Mouse (Mus musculus): ENCODE measurements at regions not wholly inside any gene's neighbourhood (a gene's known extent, or its start where the extent isn't known, plus 50 kb on each side); places are given as distances from the start of the nearest gene placed in this dataset.

DNA sequence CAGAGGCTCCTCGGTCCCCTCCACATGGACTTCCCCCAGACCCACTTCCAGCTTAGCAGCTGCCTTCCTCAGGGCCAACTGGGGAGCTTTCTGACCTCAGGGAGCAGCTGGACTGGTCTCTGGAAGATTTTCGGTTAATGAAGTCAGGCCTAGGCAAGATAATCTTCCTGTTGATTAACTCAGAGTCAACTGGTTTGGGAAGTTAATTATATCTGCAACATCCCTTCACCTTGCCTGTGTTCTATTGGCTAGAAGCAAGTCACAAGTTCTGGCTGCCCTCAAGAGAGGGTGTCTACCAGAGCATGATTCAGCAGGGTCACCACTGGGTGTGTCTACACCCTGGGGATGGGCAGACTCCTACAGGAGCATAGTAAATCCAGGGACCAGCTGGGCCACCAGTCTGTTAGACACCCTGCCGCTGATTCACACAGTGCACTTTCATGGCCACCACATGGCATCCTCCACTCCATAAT lies 53.9 kb upstream of the Maml3 start:
- 73% methylated on average over 3 of the region's 3 CpGs for WGBS
- no peak overlapping the region for H3K4me3 ChIP-seq (ENCODE audit: control insufficient read depth in 1 of 2, insufficient read depth in 1 of 2, low read depth in 1 of 2, low read length in 2 of 2)
- no peaks in the 10 kb centered on the region for H3K36me3 ChIP-seq (ENCODE audit: control insufficient read depth, insufficient read depth, low read length)
- no peak overlapping the region for H3K9ac ChIP-seq (ENCODE audit: low read length)
- H3K27ac ChIP-seq (replicated peaks in 1 of 2; ENCODE audit: control insufficient read depth in 1 of 2, insufficient read depth in 1 of 2, low read depth in 2 of 2, low read length in 2 of 2): no peak overlapping the region
- ATAC-seq (ENCODE audit: insufficient number of reproducible peaks, insufficient read depth, low FRiP score, low read depth): no peak
- H3K9me3 ChIP-seq (ENCODE audit: control insufficient read depth, low read length): peaks cover 7% of the 10 kb centered on the region
- H3K4me1 ChIP-seq (ENCODE audit: control insufficient read depth in 2 of 2, insufficient read depth in 2 of 2, low read length in 2 of 2): peaks cover 5 to 6% of the 10 kb centered on the region in 2 experiments; a peak in 3 of 4 replicates
- H3K4me2 ChIP-seq (ENCODE audit: low read length): no peak overlapping the region
- no peaks in the 10 kb centered on the region for H3K27me3 ChIP-seq (ENCODE audit: control insufficient read depth, insufficient read depth, low read length)

DNA sequence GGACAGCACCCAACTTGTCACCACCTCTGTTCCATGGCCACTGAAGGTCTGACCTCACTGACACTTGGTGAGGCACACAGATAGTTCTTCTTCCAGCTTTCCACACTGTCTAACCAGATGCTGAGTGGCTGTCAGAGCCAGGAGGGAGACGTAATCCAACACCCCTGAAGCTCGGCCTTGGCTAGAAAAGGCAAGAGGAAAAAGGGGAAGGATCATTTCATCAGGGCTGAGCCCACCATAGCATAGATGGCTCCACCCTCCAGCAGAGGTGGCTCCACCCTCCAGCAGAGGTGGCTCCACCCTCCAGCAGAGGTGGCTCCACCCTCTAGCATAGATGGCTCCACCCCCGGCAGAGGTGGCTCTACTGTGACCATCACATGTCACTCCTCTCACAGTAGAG lies 56.8 kb upstream of the Maml3 start:
- Histone ChIP-seq H3K36me3 (ENCODE audit: control insufficient read depth, insufficient read depth, low read length) (no peaks in the 10 kb centered on the region), H3K9me3 (ENCODE audit: control insufficient read depth, low read length) (no peaks in the 10 kb centered on the region), H3K4me3 (ENCODE audit: control insufficient read depth in 1 of 2, insufficient read depth in 1 of 2, low read depth in 1 of 2, low read length in 2 of 2) (no peak overlapping the region), H3K4me2 (ENCODE audit: low read length) (no peak overlapping the region), H3K27me3 (ENCODE audit: control insufficient read depth, insufficient read depth, low read length) (no peaks in the 10 kb centered on the region), H3K9ac (ENCODE audit: low read length) (no peak overlapping the region), H3K4me1 (ENCODE audit: control insufficient read depth in 2 of 2, insufficient read depth in 2 of 2, low read length in 2 of 2) (peaks cover 5 to 6% of the 10 kb centered on the region in 2 experiments; a peak in 3 of 4 replicates), H3K27ac (replicated peaks in 1 of 2; ENCODE audit: control insufficient read depth in 1 of 2, insufficient read depth in 1 of 2, low read depth in 2 of 2, low read length in 2 of 2) (no peak overlapping the region)
- 31% methylated on average over 3 of the region's 3 CpGs for WGBS
- no peak for ATAC-seq (ENCODE audit: insufficient number of reproducible peaks, insufficient read depth, low FRiP score, low read depth)

DNA sequence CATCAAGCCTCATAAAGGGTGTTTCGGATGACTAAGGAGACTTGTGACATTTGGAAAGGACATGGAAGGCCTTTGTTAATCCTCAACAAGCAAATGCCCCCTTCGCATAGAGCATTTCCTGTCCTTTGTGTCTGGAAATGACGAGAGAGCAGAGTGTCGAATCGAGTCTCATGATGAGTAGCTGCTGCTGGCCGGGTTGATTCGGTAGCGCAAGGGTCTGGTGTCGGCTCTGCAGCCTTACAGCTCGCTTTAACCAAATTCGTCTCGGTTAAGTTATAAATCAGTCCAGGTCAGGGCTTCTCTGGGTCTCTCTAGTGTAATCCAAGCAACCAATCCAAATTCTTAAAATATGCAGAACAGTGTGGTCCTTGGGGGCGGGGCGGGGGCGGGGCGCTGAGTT lies 59.1 kb upstream of the Maml3 start:
- Histone ChIP-seq H3K9ac (ENCODE audit: low read length) (no peak overlapping the region), H3K4me3 (ENCODE audit: control insufficient read depth in 1 of 2, insufficient read depth in 1 of 2, low read depth in 1 of 2, low read length in 2 of 2) (no peak overlapping the region), H3K9me3 (ENCODE audit: control insufficient read depth, low read length) (no peaks in the 10 kb centered on the region), H3K4me1 (ENCODE audit: control insufficient read depth in 2 of 2, insufficient read depth in 2 of 2, low read length in 2 of 2) (peaks cover 5 to 6% of the 10 kb centered on the region in 2 experiments; a peak in 3 of 4 replicates), H3K4me2 (ENCODE audit: low read length) (no peak overlapping the region), H3K27ac (replicated peaks in 1 of 2; ENCODE audit: control insufficient read depth in 1 of 2, insufficient read depth in 1 of 2, low read depth in 2 of 2, low read length in 2 of 2) (no peak overlapping the region), H3K36me3 (ENCODE audit: control insufficient read depth, insufficient read depth, low read length) (no peaks in the 10 kb centered on the region), H3K27me3 (ENCODE audit: control insufficient read depth, insufficient read depth, low read length) (no peaks in the 10 kb centered on the region)
- 72% methylated on average over 16 of the region's 16 CpGs for WGBS
- no peak for ATAC-seq (ENCODE audit: insufficient number of reproducible peaks, insufficient read depth, low FRiP score, low read depth)

DNA sequence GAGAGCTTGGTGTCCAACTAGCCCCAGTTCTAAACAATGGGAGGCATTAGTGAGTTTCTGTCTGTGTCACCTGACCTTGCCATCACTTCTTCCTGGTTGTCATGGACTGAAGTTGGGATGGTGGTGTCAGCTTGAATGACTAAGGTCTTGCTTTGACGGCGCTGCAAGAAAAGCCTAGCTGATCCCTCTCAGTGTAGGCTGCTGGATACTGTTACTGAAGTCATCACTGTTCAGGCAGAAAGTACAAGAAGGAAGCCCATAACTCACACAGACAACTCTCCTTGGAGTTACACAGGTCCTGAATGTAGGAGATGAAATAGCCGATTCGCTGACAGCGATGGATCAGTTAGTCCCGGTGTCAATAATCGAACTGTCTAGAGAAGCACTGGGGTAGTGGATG lies 62.5 kb upstream of the Maml3 start:
- WGBS: 89% methylated on average over 7 of the region's 7 CpGs
- H3K27ac ChIP-seq (replicated peaks in 1 of 2; ENCODE audit: control insufficient read depth in 1 of 2, insufficient read depth in 1 of 2, low read depth in 2 of 2, low read length in 2 of 2): no peak overlapping the region
- ATAC-seq (ENCODE audit: insufficient number of reproducible peaks, insufficient read depth, low FRiP score, low read depth): no peak

DNA sequence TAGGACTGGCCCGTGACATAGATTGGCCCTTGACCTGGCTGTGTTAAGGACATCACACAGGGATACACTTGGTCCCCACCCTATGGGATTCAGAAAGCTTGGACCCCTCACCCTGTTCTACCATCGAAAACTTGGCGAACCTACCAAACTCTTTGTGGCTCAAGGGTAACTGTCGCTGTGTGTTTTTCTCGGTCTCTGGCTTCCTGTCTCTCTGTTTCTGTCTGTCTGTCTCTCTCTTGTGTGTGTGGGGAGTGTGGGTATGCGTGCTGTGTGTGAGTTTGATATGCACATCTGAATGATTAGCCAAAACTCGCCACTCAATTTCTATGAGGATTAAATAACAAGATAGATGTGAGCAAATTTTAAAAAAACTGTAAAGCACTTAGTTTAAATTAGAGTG lies 66.0 kb upstream of the Maml3 start:
- ATAC-seq (ENCODE audit: insufficient number of reproducible peaks, insufficient read depth, low FRiP score, low read depth): no peak
- WGBS: 91% methylated on average over 7 of the region's 7 CpGs
- no peak overlapping the region for H3K4me2 ChIP-seq (ENCODE audit: low read length)
- no peaks in the 10 kb centered on the region for H3K27me3 ChIP-seq (ENCODE audit: control insufficient read depth, insufficient read depth, low read length)
- no peak overlapping the region for H3K4me3 ChIP-seq (ENCODE audit: control insufficient read depth in 1 of 2, insufficient read depth in 1 of 2, low read depth in 1 of 2, low read length in 2 of 2)
- H3K9ac ChIP-seq (ENCODE audit: low read length): no peak overlapping the region
- no peaks in the 10 kb centered on the region for H3K9me3 ChIP-seq (ENCODE audit: control insufficient read depth, low read length)
- no peaks in the 10 kb centered on the region for H3K4me1 ChIP-seq (ENCODE audit: control insufficient read depth in 2 of 2, insufficient read depth in 2 of 2, low read length in 2 of 2)
- H3K36me3 ChIP-seq (ENCODE audit: control insufficient read depth, insufficient read depth, low read length): no peaks in the 10 kb centered on the region
- H3K27ac ChIP-seq (replicated peaks in 1 of 2; ENCODE audit: control insufficient read depth in 1 of 2, insufficient read depth in 1 of 2, low read depth in 2 of 2, low read length in 2 of 2): no peak overlapping the region

More for the DNA sequence above, 62.5 kb upstream of the Maml3 start:
- no peak overlapping the region for H3K4me3 ChIP-seq (ENCODE audit: control insufficient read depth in 1 of 2, insufficient read depth in 1 of 2, low read depth in 1 of 2, low read length in 2 of 2)
- H3K4me1 ChIP-seq (ENCODE audit: control insufficient read depth in 2 of 2, insufficient read depth in 2 of 2, low read length in 2 of 2): no peaks in the 10 kb centered on the region
- no peak overlapping the region for H3K4me2 ChIP-seq (ENCODE audit: low read length)
- H3K9me3 ChIP-seq (ENCODE audit: control insufficient read depth, low read length): no peaks in the 10 kb centered on the region
- H3K27me3 ChIP-seq (ENCODE audit: control insufficient read depth, insufficient read depth, low read length): no peaks in the 10 kb centered on the region
- H3K9ac ChIP-seq (ENCODE audit: low read length): no peak overlapping the region
- H3K36me3 ChIP-seq (ENCODE audit: control insufficient read depth, insufficient read depth, low read length): no peaks in the 10 kb centered on the region

DNA sequence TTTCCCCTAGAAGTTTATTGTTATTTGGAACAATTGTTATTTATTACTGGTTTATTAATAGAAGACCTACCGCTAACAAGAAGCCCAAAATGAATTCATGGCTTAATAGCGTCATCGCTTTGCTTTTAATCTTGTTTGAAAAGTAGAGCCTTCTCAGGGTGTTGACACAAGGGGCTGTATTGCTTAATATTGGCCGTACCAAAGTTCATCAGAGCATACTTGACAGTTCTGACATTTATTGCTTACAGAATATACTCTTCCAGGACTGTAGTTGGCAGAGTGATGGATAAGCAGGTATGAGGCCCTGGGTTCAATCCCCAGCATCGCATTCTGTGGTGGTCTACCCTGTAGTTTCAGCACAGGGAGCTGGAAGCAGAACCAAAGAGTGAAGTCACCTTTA lies 66.4 kb upstream of the Maml3 start:
- Histone ChIP-seq H3K27ac (replicated peaks in 1 of 2; ENCODE audit: control insufficient read depth in 1 of 2, insufficient read depth in 1 of 2, low read depth in 2 of 2, low read length in 2 of 2) (no peak overlapping the region), H3K4me1 (ENCODE audit: control insufficient read depth in 2 of 2, insufficient read depth in 2 of 2, low read length in 2 of 2) (no peaks in the 10 kb centered on the region), H3K36me3 (ENCODE audit: control insufficient read depth, insufficient read depth, low read length) (no peaks in the 10 kb centered on the region), H3K27me3 (ENCODE audit: control insufficient read depth, insufficient read depth, low read length) (no peaks in the 10 kb centered on the region), H3K9me3 (ENCODE audit: control insufficient read depth, low read length) (no peaks in the 10 kb centered on the region), H3K9ac (ENCODE audit: low read length) (no peak overlapping the region), H3K4me2 (ENCODE audit: low read length) (no peak overlapping the region), H3K4me3 (ENCODE audit: control insufficient read depth in 1 of 2, insufficient read depth in 1 of 2, low read depth in 1 of 2, low read length in 2 of 2) (no peak overlapping the region)
- WGBS: 87% methylated on average over 5 of the region's 5 CpGs
- ATAC-seq (ENCODE audit: insufficient number of reproducible peaks, insufficient read depth, low FRiP score, low read depth): no peak

DNA sequence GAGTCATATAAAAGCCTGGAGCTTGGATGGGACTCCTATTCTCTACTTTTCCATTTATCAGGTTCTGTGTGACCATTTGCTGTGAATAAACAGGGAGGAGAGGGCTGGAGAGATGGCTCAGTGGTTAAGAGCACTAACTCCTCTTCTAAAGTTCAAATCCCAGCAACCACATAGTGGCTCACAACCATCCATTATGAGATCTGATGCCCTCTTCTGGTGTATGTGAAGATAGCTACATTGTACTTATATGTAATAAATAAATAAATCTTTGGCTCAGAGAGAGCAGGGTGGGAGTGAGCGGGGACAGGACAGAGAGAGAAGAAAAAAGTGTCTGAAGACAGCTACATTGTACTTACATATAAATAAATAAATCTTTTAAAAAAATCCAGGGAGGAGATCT lies 68.6 kb upstream of the Maml3 start:
- 90% methylated on average over 1 of the region's 1 CpGs for WGBS
- Histone ChIP-seq H3K36me3 (ENCODE audit: control insufficient read depth, insufficient read depth, low read length) (no peaks in the 10 kb centered on the region), H3K9ac (ENCODE audit: low read length) (no peak overlapping the region), H3K9me3 (ENCODE audit: control insufficient read depth, low read length) (no peaks in the 10 kb centered on the region), H3K4me1 (ENCODE audit: control insufficient read depth in 2 of 2, insufficient read depth in 2 of 2, low read length in 2 of 2) (peaks cover 0 to 4% of the 10 kb centered on the region in 2 experiments; a peak in 1 of 4 replicates), H3K4me2 (ENCODE audit: low read length) (no peak overlapping the region), H3K27me3 (ENCODE audit: control insufficient read depth, insufficient read depth, low read length) (no peaks in the 10 kb centered on the region), H3K4me3 (ENCODE audit: control insufficient read depth in 1 of 2, insufficient read depth in 1 of 2, low read depth in 1 of 2, low read length in 2 of 2) (no peak overlapping the region), H3K27ac (replicated peaks in 1 of 2; ENCODE audit: control insufficient read depth in 1 of 2, insufficient read depth in 1 of 2, low read depth in 2 of 2, low read length in 2 of 2) (no peak overlapping the region)
- no peak for ATAC-seq (ENCODE audit: insufficient number of reproducible peaks, insufficient read depth, low FRiP score, low read depth)

DNA sequence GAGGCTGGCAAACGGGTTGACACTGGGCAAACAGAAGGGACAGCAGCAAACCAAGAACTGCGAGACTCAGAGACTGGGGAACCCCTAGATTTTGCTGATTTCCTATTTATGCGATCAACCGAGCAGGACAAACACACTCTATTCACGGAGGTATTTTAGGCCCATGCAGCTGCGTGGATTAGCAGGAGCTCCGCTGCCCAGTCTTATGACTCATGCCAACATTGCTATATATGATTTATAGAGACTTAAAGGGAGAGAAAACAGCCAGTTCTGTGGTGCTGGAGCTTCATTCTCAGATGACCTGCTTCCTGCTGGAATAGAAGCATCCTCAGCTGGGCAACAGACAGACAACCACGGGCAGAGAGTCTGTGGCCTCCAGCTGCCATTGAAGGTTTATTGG lies 71.2 kb upstream of the Maml3 start:
- 71% methylated on average over 8 of the region's 8 CpGs for WGBS
- no peak for ATAC-seq (ENCODE audit: insufficient number of reproducible peaks, insufficient read depth, low FRiP score, low read depth)
- H3K27me3 ChIP-seq (ENCODE audit: control insufficient read depth, insufficient read depth, low read length): no peaks in the 10 kb centered on the region
- H3K36me3 ChIP-seq (ENCODE audit: control insufficient read depth, insufficient read depth, low read length): no peaks in the 10 kb centered on the region
- H3K9me3 ChIP-seq (ENCODE audit: control insufficient read depth, low read length): no peaks in the 10 kb centered on the region
- no peak overlapping the region for H3K4me3 ChIP-seq (ENCODE audit: control insufficient read depth in 1 of 2, insufficient read depth in 1 of 2, low read depth in 1 of 2, low read length in 2 of 2)
- H3K9ac ChIP-seq (ENCODE audit: low read length): no peak overlapping the region
- H3K27ac ChIP-seq (replicated peaks in 1 of 2; ENCODE audit: control insufficient read depth in 1 of 2, insufficient read depth in 1 of 2, low read depth in 2 of 2, low read length in 2 of 2): no peak overlapping the region
- H3K4me2 ChIP-seq (ENCODE audit: low read length): no peak overlapping the region
- peaks cover 23 to 29% of the 10 kb centered on the region in 2 experiments for H3K4me1 ChIP-seq (ENCODE audit: control insufficient read depth in 2 of 2, insufficient read depth in 2 of 2, low read length in 2 of 2)
